13 mouse cellular contexts compared by ENCODE assay signal in genomic region chr1:118895026-118895762, GRCm38 (mm10).
DNase-seq lines count a peak whose midpoint lies in the region; ATAC-seq lines count a peak whose summit lies in the region.
"Had no signal": no experiment of that assay in that cellular context is flagged by ENCODE, and none has a peak within 500 bp of the region (broad histone marks: within the 10 kb centered on the region; RNA-seq: fewer than 3 reads in every experiment).

No protein-coding gene starts in this region.

- H3K4me3 ChIP-seq in limb, embryonic 12.5 days (replicated peaks), result no peak overlapping the region
- no peak overlapping the region for H3K4me3 ChIP-seq in limb, embryonic 10.5 days
- no peak overlapping the region for H3K4me3 ChIP-seq in heart, embryonic 16.5 days (ENCODE audit: low read length)
- H3K4me3 ChIP-seq: heart, embryonic 13.5 days; neural tube, embryonic 12.5 days had no signal

- peaks cover 74% of the 10 kb centered on the region for H3K4me1 ChIP-seq in limb, embryonic 12.5 days (replicated peaks)
- peaks cover 75% of the 10 kb centered on the region for H3K4me1 ChIP-seq in limb, embryonic 10.5 days
- 0 out of 2 replicates have a peak, but pooled peaks cover 2% of the 10 kb centered on the region for H3K4me1 ChIP-seq in heart, embryonic 16.5 days (ENCODE audit: control insufficient read depth, insufficient read depth, low read length)

- no peak for DNase-seq in limb, embryonic 10.5 days (ENCODE audit: low spot score)
- DNase-seq in gastrocnemius, postnatal 14 days, result peak; percentile 79
- peak; percentile 38 for DNase-seq in skeletal muscle tissue, adult 2 months (ENCODE audit: low read depth, low spot score)
- no peak for DNase-seq in T-cell, adult 2 months (ENCODE audit: low spot score)
- DNase-seq: adrenal gland, adult 2 months; cerebellum, adult 11-12 months; kidney, postnatal 36 days; thymus, postnatal 14 days had no signal

- no peaks in the 10 kb centered on the region for H3K27me3 ChIP-seq in limb, embryonic 12.5 days
- H3K27me3 ChIP-seq in limb, embryonic 10.5 days (ENCODE audit: low read depth, poor library complexity, severe bottlenecking), result no peaks in the 10 kb centered on the region
- no peaks in the 10 kb centered on the region; the same call in 1 of the 2 replicates for H3K27me3 ChIP-seq in heart, embryonic 16.5 days (ENCODE audit: control insufficient read depth, insufficient read depth, low read length)
- H3K27me3 ChIP-seq: heart, embryonic 13.5 days; neural tube, embryonic 12.5 days had no signal

- H3K9me3 ChIP-seq in limb, embryonic 12.5 days, result no peaks in the 10 kb centered on the region
- H3K9me3 ChIP-seq in limb, embryonic 10.5 days (replicated peaks), result no peaks in the 10 kb centered on the region
- no peaks in the 10 kb centered on the region for H3K9me3 ChIP-seq in heart, embryonic 16.5 days (replicated peaks; ENCODE audit: control insufficient read depth, low read length)
- H3K9me3 ChIP-seq: heart, embryonic 13.5 days; neural tube, embryonic 12.5 days had no signal

- 73% methylated on average over 9 of the region's 9 CpGs for whole genome bisulfite sequencing in limb, embryonic 12.5 days
- 84% methylated on average over 9 of the region's 9 CpGs for WGBS in limb, embryonic 10.5 days
- WGBS in heart, embryonic 16.5 days, result 62% methylated on average over 9 of the region's 9 CpGs

- 0 out of 2 replicates have a peak, but pooled peaks have one; percentile 27 for ATAC-seq in limb, embryonic 12.5 days (ENCODE audit: insufficient number of reproducible peaks, insufficient read depth, low FRiP score, low TSS enrichment, low read depth)
- 0 out of 2 replicates have a peak, but pooled peaks have one; percentile 35 for ATAC-seq in heart, embryonic 16.5 days (replicated peaks; ENCODE audit: extremely low read depth, insufficient read depth, low FRiP score)
- no peak for ATAC-seq in granulocyte monocyte progenitor cell, adult 5-6 weeks (replicated peaks; ENCODE audit: poor library complexity, severe bottlenecking)

- H3K36me3 ChIP-seq in limb, embryonic 12.5 days, result no peaks in the 10 kb centered on the region; the same call in 1 of the 2 replicates
- H3K36me3 ChIP-seq in limb, embryonic 10.5 days, result peaks cover 5% of the 10 kb centered on the region
- no peaks in the 10 kb centered on the region for H3K36me3 ChIP-seq in heart, embryonic 16.5 days (ENCODE audit: control insufficient read depth, insufficient read depth)
- H3K36me3 ChIP-seq: heart, embryonic 13.5 days; neural tube, embryonic 12.5 days had no signal

- intact Hi-C loops in gastrocnemius, postnatal 14 days (cut with DNase I; ENCODE audit: low total_unique reads), result no loop called here

- H3K4me2 ChIP-seq in limb, embryonic 12.5 days, result no peak overlapping the region
- no peak overlapping the region for H3K4me2 ChIP-seq in heart, embryonic 16.5 days (ENCODE audit: low read depth, low read length)
- H3K4me2 ChIP-seq: heart, embryonic 13.5 days; neural tube, embryonic 12.5 days had no signal

- H3K27ac ChIP-seq in limb, embryonic 12.5 days, result peak overlapping the region; percentile 41; the same call in 1 of the 2 replicates
- no peak overlapping the region; the same call in 1 of the 2 replicates for H3K27ac ChIP-seq in limb, embryonic 10.5 days
- H3K27ac ChIP-seq in heart, embryonic 16.5 days (ENCODE audit: low read length), result no peak overlapping the region
- H3K27ac ChIP-seq: heart, embryonic 13.5 days; neural tube, embryonic 12.5 days had no signal

- H3K9ac ChIP-seq in limb, embryonic 12.5 days (replicated peaks), result no peak overlapping the region
- no peak overlapping the region for H3K9ac ChIP-seq in heart, embryonic 16.5 days (ENCODE audit: low read length)
- H3K9ac ChIP-seq: heart, embryonic 13.5 days; neural tube, embryonic 12.5 days had no signal

Comparison
In these comparisons a context has a peak if more than half of its experiments do, and no peak if none do; other contexts are left out.
1. DNase-seq: peak in gastrocnemius, postnatal 14 days (single experiment) and skeletal muscle tissue, adult 2 months (single experiment); none in limb, embryonic 10.5 days (single experiment) and T-cell, adult 2 months (single experiment).